Mouse (Mus musculus): ENCODE data around the gene Dennd5a. TPM values are rescaled to one million over a fixed set of nuclear protein-coding genes. Genes with fewer than 3 reads are reported as not detected.

The Dennd5a gene
- polyA plus RNA-seq, 1 experiment from 2014 or later: 57.2 TPM

GRCm38 (mm10) chr7:109866643-109867042, 93.6 kb downstream of the Dennd5a start:
- no peak overlapping the region for H3K27ac ChIP-seq (replicated peaks; ENCODE audit: low read depth, low read length)
- WGBS: 25% methylated on average over 3 of the region's 3 CpGs
- peaks cover 12% of the 10 kb centered on the region for H3K27me3 ChIP-seq (ENCODE audit: control insufficient read depth, insufficient read depth, low read length)
- H3K9me3 ChIP-seq (ENCODE audit: control insufficient read depth, low read length): no peaks in the 10 kb centered on the region
- H3K4me1 ChIP-seq (ENCODE audit: control insufficient read depth, insufficient read depth, low read length): peaks cover 3% of the 10 kb centered on the region; the same call in 1 of the 2 replicates
- DNase-seq (no peak), ATAC-seq (ENCODE audit: low FRiP score, low TSS enrichment) (no peak)
- H3K36me3 ChIP-seq (ENCODE audit: control insufficient read depth, insufficient read depth, low read length): no peaks in the 10 kb centered on the region
- no peak overlapping the region for H3K4me3 ChIP-seq (replicated peaks; ENCODE audit: low read depth, low read length)
- H3K9ac ChIP-seq (replicated peaks; ENCODE audit: low read length): no peak overlapping the region
- H3K4me2 ChIP-seq (ENCODE audit: low read length): no peak overlapping the region

- DNase-seq (peak; percentile 75), ATAC-seq (ENCODE audit: low FRiP score, low TSS enrichment) (peak; percentile 83)
- Histone ChIP-seq H3K27ac (replicated peaks; ENCODE audit: low read depth, low read length) (no peak within 1 kb of the TSS), H3K4me1 (ENCODE audit: control insufficient read depth, insufficient read depth, low read length) (peaks cover 3% of the 10 kb centered on the region; the same call in 1 of the 2 replicates), H3K4me2 (ENCODE audit: low read length) (peak within 1 kb of the TSS; percentile 96), H3K9me3 (ENCODE audit: control insufficient read depth, low read length) (no peaks in the 10 kb centered on the region), H3K27me3 (ENCODE audit: control insufficient read depth, insufficient read depth, low read length) (peaks cover 12% of the 10 kb centered on the region), H3K36me3 (ENCODE audit: control insufficient read depth, insufficient read depth, low read length) (no peaks in the 10 kb centered on the region), H3K9ac (replicated peaks; ENCODE audit: low read length) (peak within 1 kb of the TSS; percentile 63), H3K4me3 (replicated peaks; ENCODE audit: low read depth, low read length) (peak within 1 kb of the TSS; percentile 57)
- WGBS: 1% methylated on average over 48 of the region's 69 CpGs
Measured at GRCm38 (mm10) chr7:109865370-109866229, 94.7 kb downstream of the Dennd5a start, which contains the start of gene Scube2. TSS of gene Scube2 (minus strand) at chr7:109865679.

GRCm38 (mm10) chr7:109863561-109863960, 96.7 kb downstream of the Dennd5a start:
- 21% methylated on average over 4 of the region's 4 CpGs for WGBS
- ATAC-seq (ENCODE audit: low FRiP score, low TSS enrichment) (no peak), DNase-seq (no peak)
- Histone ChIP-seq H3K4me1 (ENCODE audit: control insufficient read depth, insufficient read depth, low read length) (peaks cover 3% of the 10 kb centered on the region; the same call in 1 of the 2 replicates), H3K4me2 (ENCODE audit: low read length) (no peak overlapping the region), H3K27me3 (ENCODE audit: control insufficient read depth, insufficient read depth, low read length) (peaks cover 12% of the 10 kb centered on the region), H3K27ac (replicated peaks; ENCODE audit: low read depth, low read length) (no peak overlapping the region), H3K9me3 (ENCODE audit: control insufficient read depth, low read length) (no peaks in the 10 kb centered on the region), H3K36me3 (ENCODE audit: control insufficient read depth, insufficient read depth, low read length) (no peaks in the 10 kb centered on the region), H3K4me3 (replicated peaks; ENCODE audit: low read depth, low read length) (no peak overlapping the region), H3K9ac (replicated peaks; ENCODE audit: low read length) (no peak overlapping the region)

GRCm38 (mm10) chr7:109860162-109860561, 100.1 kb downstream of the Dennd5a start:
- ATAC-seq (ENCODE audit: low FRiP score, low TSS enrichment) (no peak), DNase-seq (no peak)
- H3K27me3 ChIP-seq (ENCODE audit: control insufficient read depth, insufficient read depth, low read length): peaks cover 6% of the 10 kb centered on the region
- H3K4me2 ChIP-seq (ENCODE audit: low read length): no peak overlapping the region
- peaks cover 3% of the 10 kb centered on the region; the same call in 1 of the 2 replicates for H3K4me1 ChIP-seq (ENCODE audit: control insufficient read depth, insufficient read depth, low read length)
- H3K27ac ChIP-seq (replicated peaks; ENCODE audit: low read depth, low read length): no peak overlapping the region
- WGBS: 88% methylated on average over 7 of the region's 7 CpGs
- no peaks in the 10 kb centered on the region for H3K9me3 ChIP-seq (ENCODE audit: control insufficient read depth, low read length)
- H3K36me3 ChIP-seq (ENCODE audit: control insufficient read depth, insufficient read depth, low read length): no peaks in the 10 kb centered on the region
- H3K9ac ChIP-seq (replicated peaks; ENCODE audit: low read length): no peak overlapping the region
- no peak overlapping the region for H3K4me3 ChIP-seq (replicated peaks; ENCODE audit: low read depth, low read length)

- no peak for DNase-seq
- 62% methylated on average over 6 of the region's 6 CpGs for WGBS
- Histone ChIP-seq H3K4me3 (replicated peaks; ENCODE audit: low read depth, low read length) (no peak overlapping the region), H3K4me1 (ENCODE audit: control insufficient read depth, insufficient read depth, low read length) (no peaks in the 10 kb centered on the region), H3K36me3 (ENCODE audit: control insufficient read depth, insufficient read depth, low read length) (no peaks in the 10 kb centered on the region), H3K27ac (replicated peaks; ENCODE audit: low read depth, low read length) (no peak overlapping the region), H3K9me3 (ENCODE audit: control insufficient read depth, low read length) (no peaks in the 10 kb centered on the region), H3K4me2 (ENCODE audit: low read length) (no peak overlapping the region), H3K9ac (replicated peaks; ENCODE audit: low read length) (no peak overlapping the region), H3K27me3 (ENCODE audit: control insufficient read depth, insufficient read depth, low read length) (peaks cover 2% of the 10 kb centered on the region)
- ATAC-seq (ENCODE audit: low FRiP score, low TSS enrichment): no peak
Measured at GRCm38 (mm10) chr7:109859354-109859753, 100.9 kb downstream of the Dennd5a start.

- 79% methylated on average over 7 of the region's 7 CpGs for WGBS
- H3K9ac ChIP-seq (replicated peaks; ENCODE audit: low read length): no peak overlapping the region
- no peak overlapping the region for H3K4me2 ChIP-seq (ENCODE audit: low read length)
- H3K9me3 ChIP-seq (ENCODE audit: control insufficient read depth, low read length): no peaks in the 10 kb centered on the region
- no peaks in the 10 kb centered on the region for H3K36me3 ChIP-seq (ENCODE audit: control insufficient read depth, insufficient read depth, low read length)
- ATAC-seq (ENCODE audit: low FRiP score, low TSS enrichment) (no peak), DNase-seq (no peak)
- H3K27me3 ChIP-seq (ENCODE audit: control insufficient read depth, insufficient read depth, low read length): no peaks in the 10 kb centered on the region
- H3K4me3 ChIP-seq (replicated peaks; ENCODE audit: low read depth, low read length): no peak overlapping the region
- peaks cover 20% of the 10 kb centered on the region for H3K4me1 ChIP-seq (ENCODE audit: control insufficient read depth, insufficient read depth, low read length)
- H3K27ac ChIP-seq (replicated peaks; ENCODE audit: low read depth, low read length): no peak overlapping the region
Measured at GRCm38 (mm10) chr7:109852752-109853212, 107.5 kb downstream of the Dennd5a start.

- no peaks in the 10 kb centered on the region for H3K27me3 ChIP-seq (ENCODE audit: control insufficient read depth, insufficient read depth, low read length)
- H3K36me3 ChIP-seq (ENCODE audit: control insufficient read depth, insufficient read depth, low read length): no peaks in the 10 kb centered on the region
- no peak overlapping the region for H3K4me2 ChIP-seq (ENCODE audit: low read length)
- no peak overlapping the region for H3K4me3 ChIP-seq (replicated peaks; ENCODE audit: low read depth, low read length)
- DNase-seq: no peak
- 63% methylated on average over 7 of the region's 7 CpGs for WGBS
- H3K9ac ChIP-seq (replicated peaks; ENCODE audit: low read length): no peak overlapping the region
- peaks cover 20% of the 10 kb centered on the region for H3K4me1 ChIP-seq (ENCODE audit: control insufficient read depth, insufficient read depth, low read length)
- H3K27ac ChIP-seq (replicated peaks; ENCODE audit: low read depth, low read length): no peak overlapping the region
- no peak for ATAC-seq (ENCODE audit: low FRiP score, low TSS enrichment)
- no peaks in the 10 kb centered on the region for H3K9me3 ChIP-seq (ENCODE audit: control insufficient read depth, low read length)
Measured at GRCm38 (mm10) chr7:109852017-109852416, 108.3 kb downstream of the Dennd5a start.

- WGBS: 7% methylated on average over 3 of the region's 3 CpGs
- H3K9me3 ChIP-seq (ENCODE audit: control insufficient read depth, low read length): no peaks in the 10 kb centered on the region
Measured at GRCm38 (mm10) chr7:109850531-109850930, 109.7 kb downstream of the Dennd5a start.

More at GRCm38 (mm10) chr7:109850531-109850930, 109.7 kb downstream of the Dennd5a start:
- Histone ChIP-seq H3K27me3 (ENCODE audit: control insufficient read depth, insufficient read depth, low read length) (no peaks in the 10 kb centered on the region), H3K4me1 (ENCODE audit: control insufficient read depth, insufficient read depth, low read length) (peaks cover 20% of the 10 kb centered on the region), H3K27ac (replicated peaks; ENCODE audit: low read depth, low read length) (no peak overlapping the region), H3K4me2 (ENCODE audit: low read length) (no peak overlapping the region), H3K9ac (replicated peaks; ENCODE audit: low read length) (no peak overlapping the region), H3K4me3 (replicated peaks; ENCODE audit: low read depth, low read length) (no peak overlapping the region), H3K36me3 (ENCODE audit: control insufficient read depth, insufficient read depth, low read length) (no peaks in the 10 kb centered on the region)
- ATAC-seq (ENCODE audit: low FRiP score, low TSS enrichment) (no peak), DNase-seq (no peak)

Measured in midbrain, embryonic 14.5 days (tissue).